Mouse (Mus musculus): ENCODE measurements around the gene Etv2. TPM values are rescaled to one million over a fixed set of nuclear protein-coding genes. Genes with fewer than 3 reads are reported as not detected.

The Etv2 gene
- polyA plus RNA-seq (2012; ENCODE audit: low replicate concordance): not detected in 2 replicates

GRCm38 (mm10) chr7:30635752-30636151, at the start of gene Etv2:
Gene Etv2, minus strand, starts transcription at chr7:30635852.

GRCm38 (mm10) chr7:30671480-30671879, 35.8 kb upstream of the Etv2 start, which contains the start of gene Pmis2:
Gene Pmis2, minus strand, starts transcription at chr7:30671605.

GRCm38 (mm10) chr7:30664529-30665200, 29.0 kb upstream of the Etv2 start, which contains the start of gene Haus5:
Gene Haus5, minus strand, starts transcription at chr7:30664994.

GRCm38 (mm10) chr7:30649591-30650540, 14.2 kb upstream of the Etv2 start, which contains the start of gene Rbm42:
Gene Rbm42, minus strand, starts transcription at chr7:30650317.

GRCm38 (mm10) chr7:30625530-30626384, 9.9 kb downstream of the Etv2 start, which contains the start of gene Cox6b1:
Gene Cox6b1, minus strand, starts transcription at chr7:30626151.

GRCm38 (mm10) chr7:30612654-30613402, 22.8 kb downstream of the Etv2 start, which contains the start of gene Upk1a:
Gene Upk1a, minus strand, starts transcription at chr7:30612847.

GRCm38 (mm10) chr7:30598786-30599185, 36.9 kb downstream of the Etv2 start, which contains the start of gene Zbtb32:
Gene Zbtb32, minus strand, starts transcription at chr7:30598909.

GRCm38 (mm10) chr7:30588676-30589434, 46.8 kb downstream of the Etv2 start, which contains the start of gene Kmt2b:
Gene Kmt2b, minus strand, starts transcription at chr7:30588726.

Other genes starting within 250 kb of the Etv2 start
- 103 and 543 TPM in 2 replicates for gene Tyrobp, start 222.1 kb downstream of the Etv2 start, polyA plus RNA-seq (2012; ENCODE audit: low replicate concordance)
- 15.4 and 73.3 TPM in 2 replicates for gene Hcst, start 216.0 kb downstream of the Etv2 start, polyA plus RNA-seq (2012; ENCODE audit: low replicate concordance)
- gene Nfkbid, start 214.1 kb downstream of the Etv2 start, polyA plus RNA-seq (2012; ENCODE audit: low replicate concordance): 57.5 and 91.8 TPM in 2 replicates
- 2.4 and 4.5 TPM in 2 replicates for gene Aplp1, start 190.3 kb downstream of the Etv2 start, polyA plus RNA-seq (2012; ENCODE audit: low replicate concordance)
- gene Kirrel2, start 178.2 kb downstream of the Etv2 start, polyA plus RNA-seq (2012; ENCODE audit: low replicate concordance): 0.18 TPM in 1 of 2 replicates, not detected in the other
- gene Nphs1, start 177.5 kb downstream of the Etv2 start, polyA plus RNA-seq (2012; ENCODE audit: low replicate concordance): not detected in 2 replicates
- not detected in 2 replicates for gene Prodh2, start 142.2 kb downstream of the Etv2 start, polyA plus RNA-seq (2012; ENCODE audit: low replicate concordance)
- gene Arhgap33, start 100.8 kb downstream of the Etv2 start, polyA plus RNA-seq (2012; ENCODE audit: low replicate concordance): 24.7 and 45.7 TPM in 2 replicates
- 6.3 and 7.9 TPM in 2 replicates for gene Hspb6, start 83.7 kb downstream of the Etv2 start, polyA plus RNA-seq (2012; ENCODE audit: low replicate concordance)
- gene Proser3, start 83.6 kb downstream of the Etv2 start, polyA plus RNA-seq (2012; ENCODE audit: low replicate concordance): 15.7 and 16.7 TPM in 2 replicates
- gene Lin37, start 76.0 kb downstream of the Etv2 start, polyA plus RNA-seq (2012; ENCODE audit: low replicate concordance): 80.4 and 94.2 TPM in 2 replicates
- gene U2af1l4, start 72.6 kb downstream of the Etv2 start, polyA plus RNA-seq (2012; ENCODE audit: low replicate concordance): 29.9 and 73.5 TPM in 2 replicates
- gene Gm49396, start 72.5 kb downstream of the Etv2 start, polyA plus RNA-seq (2012; ENCODE audit: low replicate concordance): 4.2 and 4.6 TPM in 2 replicates
- gene Psenen, start 72.2 kb downstream of the Etv2 start, polyA plus RNA-seq (2012; ENCODE audit: low replicate concordance): 47.7 and 71.1 TPM in 2 replicates
- 14.3 and 26.5 TPM in 2 replicates for gene Igflr1, start 70.4 kb downstream of the Etv2 start, polyA plus RNA-seq (2012; ENCODE audit: low replicate concordance)
- gene Kmt2b, start 47.1 kb downstream of the Etv2 start, polyA plus RNA-seq (2012; ENCODE audit: low replicate concordance): 105 and 177 TPM in 2 replicates
- gene Zbtb32, start 36.9 kb downstream of the Etv2 start, polyA plus RNA-seq (2012; ENCODE audit: low replicate concordance): 30.3 and 64.8 TPM in 2 replicates
- gene Upk1a, start 23.0 kb downstream of the Etv2 start, polyA plus RNA-seq (2012; ENCODE audit: low replicate concordance): 0.25 and 0.83 TPM in 2 replicates
- gene Cox6b1, start 9.7 kb downstream of the Etv2 start, polyA plus RNA-seq (2012; ENCODE audit: low replicate concordance): 31.5 and 104 TPM in 2 replicates
- gene Rbm42, start 14.5 kb upstream of the Etv2 start, polyA plus RNA-seq (2012; ENCODE audit: low replicate concordance): 174 and 373 TPM in 2 replicates
- 4.2 and 16.9 TPM in 2 replicates for gene Haus5, start 29.1 kb upstream of the Etv2 start, polyA plus RNA-seq (2012; ENCODE audit: low replicate concordance)
- not detected in 2 replicates for gene Pmis2, start 35.8 kb upstream of the Etv2 start, polyA plus RNA-seq (2012; ENCODE audit: low replicate concordance)
- gene 2200002J24Rik, start 63.1 kb upstream of the Etv2 start, polyA plus RNA-seq (2012; ENCODE audit: low replicate concordance): not detected in 2 replicates
- 0.21 and 0.42 TPM in 2 replicates for gene Atp4a, start 76.4 kb upstream of the Etv2 start, polyA plus RNA-seq (2012; ENCODE audit: low replicate concordance)
- 45.8 and 81.6 TPM in 2 replicates for gene Tmem147, start 93.7 kb upstream of the Etv2 start, polyA plus RNA-seq (2012; ENCODE audit: low replicate concordance)
- gene Gapdhs, start 107.8 kb upstream of the Etv2 start, polyA plus RNA-seq (2012; ENCODE audit: low replicate concordance): 0.08 TPM in 1 of 2 replicates, not detected in the other
- 0.57 and 0.62 TPM in 2 replicates for gene Sbsn, start 115.6 kb upstream of the Etv2 start, polyA plus RNA-seq (2012; ENCODE audit: low replicate concordance)
- gene Dmkn, start 127.9 kb upstream of the Etv2 start, polyA plus RNA-seq (2012; ENCODE audit: low replicate concordance): not detected in 2 replicates
- not detected in 2 replicates for gene Krtdap, start 152.0 kb upstream of the Etv2 start, polyA plus RNA-seq (2012; ENCODE audit: low replicate concordance)
- 14.6 and 29.3 TPM in 2 replicates for gene Ffar2, start 187.9 kb upstream of the Etv2 start, polyA plus RNA-seq (2012; ENCODE audit: low replicate concordance)
- gene Ffar3, start 220.3 kb upstream of the Etv2 start, polyA plus RNA-seq (2012; ENCODE audit: low replicate concordance): 0.22 and 0.35 TPM in 2 replicates
- 15.4 and 23.8 TPM in 2 replicates for gene Ffar1, start 225.7 kb upstream of the Etv2 start, polyA plus RNA-seq (2012; ENCODE audit: low replicate concordance)
- gene Cd22, start 244.5 kb upstream of the Etv2 start, polyA plus RNA-seq (2012; ENCODE audit: low replicate concordance): 64.8 and 456 TPM in 2 replicates